Mouse (Mus musculus) ovary, adult 18-20 months (tissue): Measurements from ENCODE around the gene Asrgl1.
"Not testable (repeated sequence)": the region's sequence is repeated elsewhere in the genome, so short reads cannot be mapped to it uniquely, and the experiment has no call there.

Experiments used
- DNase-seq: peaks from one replicate; pipeline ENCODE4 v3.0.0; 2022; ENCODE audit warnings: low spot score, mixed read lengths

Asrgl1 gene

GRCm38 (mm10) chr19:9103986-9104385, 31.4 kb downstream of the Asrgl1 start:
- DNase-seq, result no peak

GRCm38 (mm10) chr19:9101062-9101457, 34.4 kb downstream of the Asrgl1 start:
- DNase-seq, result no peak

GRCm38 (mm10) chr19:9100297-9101061, 35.0 kb downstream of the Asrgl1 start:
- DNase-seq, result peak; percentile 77

- no peak for DNase-seq
These were observed 35.7 kb downstream of the Asrgl1 start for GRCm38 (mm10) chr19:9099751-9100150.

- no peak for DNase-seq
These were observed 38.0 kb downstream of the Asrgl1 start for GRCm38 (mm10) chr19:9097441-9097840.

- no peak for DNase-seq
These were observed 40.3 kb downstream of the Asrgl1 start for GRCm38 (mm10) chr19:9095111-9095510.

- DNase-seq, result no peak
These were observed 44.7 kb downstream of the Asrgl1 start for GRCm38 (mm10) chr19:9090709-9091108.

- DNase-seq, result no peak
These were observed 45.2 kb downstream of the Asrgl1 start for GRCm38 (mm10) chr19:9090191-9090590.

GRCm38 (mm10) chr19:9087821-9088220, 47.6 kb downstream of the Asrgl1 start, which contains the start of gene Scgb1a1:
Gene Scgb1a1 (minus strand): TSS chr19:9087958.
- no peak for DNase-seq

- not testable (repeated sequence) for DNase-seq
These were observed 51.5 kb downstream of the Asrgl1 start for GRCm38 (mm10) chr19:9083892-9084291.

GRCm38 (mm10) chr19:9083010-9083355, 52.5 kb downstream of the Asrgl1 start:
- no peak for DNase-seq

- peak; percentile 77 for DNase-seq
These were observed 53.0 kb downstream of the Asrgl1 start for GRCm38 (mm10) chr19:9082191-9083009.

GRCm38 (mm10) chr19:9081311-9082190, 53.9 kb downstream of the Asrgl1 start:
- DNase-seq, result no peak

GRCm38 (mm10) chr19:9079916-9080315, 55.5 kb downstream of the Asrgl1 start:
- DNase-seq, result no peak

GRCm38 (mm10) chr19:9076982-9077660, 58.3 kb downstream of the Asrgl1 start:
- DNase-seq, result no peak

GRCm38 (mm10) chr19:9076035-9076434, 59.4 kb downstream of the Asrgl1 start:
- no peak for DNase-seq

GRCm38 (mm10) chr19:9075558-9075957, 59.9 kb downstream of the Asrgl1 start:
- DNase-seq, result no peak

- no peak for DNase-seq
These were observed 61.0 kb downstream of the Asrgl1 start for GRCm38 (mm10) chr19:9074424-9074823.

GRCm38 (mm10) chr19:9073776-9074411, 61.5 kb downstream of the Asrgl1 start:
- no peak for DNase-seq

- no peak for DNase-seq
These were observed 63.3 kb downstream of the Asrgl1 start for GRCm38 (mm10) chr19:9072157-9072530.
